Mouse (Mus musculus) ovary, postnatal 14 days (tissue): ENCODE measurements around the gene Hcrtr1.

ENCODE experiments used
- DNase-seq: peaks from one replicate; pipeline ENCODE4 v3.0.0; 2022; ENCODE audit warnings: low spot score

The Hcrtr1 gene

DNA sequence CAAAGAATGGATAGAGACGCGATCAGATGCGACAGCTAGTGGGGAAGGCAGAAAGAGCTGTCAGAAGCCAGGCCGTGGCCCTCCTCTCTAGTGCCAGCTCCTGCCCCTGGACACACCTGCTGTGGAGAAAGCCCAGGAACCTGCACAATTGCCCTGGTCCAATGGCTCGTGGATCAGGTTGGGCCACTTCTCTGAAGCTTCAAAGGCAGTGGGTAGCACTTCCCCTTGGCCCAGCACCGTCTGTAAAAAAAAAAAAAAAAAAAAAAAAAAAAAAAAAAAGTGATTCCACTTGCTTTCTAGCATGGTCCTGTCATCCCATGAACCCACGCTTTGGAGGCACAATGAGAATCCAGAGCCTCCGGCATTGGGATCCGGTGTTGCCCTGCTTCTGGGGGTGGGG is 28.7 kb upstream of the Hcrtr1 start:
- DNase-seq, result no peak

GRCm38 (mm10) chr4:130167321-130167720 is 28.2 kb upstream of the Hcrtr1 start:
- no peak for DNase-seq

- no peak for DNase-seq
Measured at GRCm38 (mm10) chr4:130166592-130166991, 27.4 kb upstream of the Hcrtr1 start.

DNA sequence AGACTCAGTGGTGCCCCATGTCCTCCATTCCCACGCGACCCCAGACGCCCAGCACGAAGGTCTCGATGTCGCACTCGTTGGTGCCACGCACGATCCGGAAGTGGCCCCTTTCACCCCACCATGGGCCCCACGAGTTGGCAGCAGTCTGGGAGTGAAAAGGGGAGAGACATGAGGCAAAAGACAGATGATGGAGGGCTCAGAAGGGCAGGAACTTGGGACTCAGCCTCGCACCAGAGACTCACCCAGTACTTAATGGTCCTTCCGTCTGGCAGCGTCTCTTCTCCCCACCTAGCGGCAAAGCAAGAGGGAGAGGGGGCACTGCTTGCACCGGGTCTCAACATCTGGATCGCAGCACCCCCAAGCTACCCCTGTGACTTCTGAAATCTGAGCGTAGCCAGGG is 26.9 kb upstream of the Hcrtr1 start:
- no peak for DNase-seq

DNA sequence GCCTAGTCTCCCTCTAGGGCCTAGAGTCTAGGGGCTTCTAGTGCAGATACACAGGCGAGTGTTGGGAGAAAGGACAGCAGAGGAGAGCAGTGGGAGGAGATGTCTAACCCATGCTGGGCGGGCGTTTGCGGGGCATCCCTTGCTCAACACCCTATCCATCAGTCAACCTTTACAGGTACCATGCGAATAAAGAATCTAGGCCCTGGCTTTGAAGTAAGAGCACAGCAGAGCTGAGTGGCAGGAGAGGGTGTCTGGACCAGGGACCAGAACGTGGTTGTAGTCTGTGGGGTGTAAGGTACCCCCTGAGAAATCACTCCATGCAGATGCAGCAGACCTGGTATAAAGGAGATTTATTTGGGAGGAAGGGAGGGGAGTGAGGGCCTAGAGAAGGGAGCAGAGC is 25.0 kb upstream of the Hcrtr1 start:
- no peak for DNase-seq

- no peak for DNase-seq
Measured at GRCm38 (mm10) chr4:130163391-130163861, 24.3 kb upstream of the Hcrtr1 start.

- no peak for DNase-seq
Measured at GRCm38 (mm10) chr4:130161349-130161748, 22.2 kb upstream of the Hcrtr1 start.

DNA sequence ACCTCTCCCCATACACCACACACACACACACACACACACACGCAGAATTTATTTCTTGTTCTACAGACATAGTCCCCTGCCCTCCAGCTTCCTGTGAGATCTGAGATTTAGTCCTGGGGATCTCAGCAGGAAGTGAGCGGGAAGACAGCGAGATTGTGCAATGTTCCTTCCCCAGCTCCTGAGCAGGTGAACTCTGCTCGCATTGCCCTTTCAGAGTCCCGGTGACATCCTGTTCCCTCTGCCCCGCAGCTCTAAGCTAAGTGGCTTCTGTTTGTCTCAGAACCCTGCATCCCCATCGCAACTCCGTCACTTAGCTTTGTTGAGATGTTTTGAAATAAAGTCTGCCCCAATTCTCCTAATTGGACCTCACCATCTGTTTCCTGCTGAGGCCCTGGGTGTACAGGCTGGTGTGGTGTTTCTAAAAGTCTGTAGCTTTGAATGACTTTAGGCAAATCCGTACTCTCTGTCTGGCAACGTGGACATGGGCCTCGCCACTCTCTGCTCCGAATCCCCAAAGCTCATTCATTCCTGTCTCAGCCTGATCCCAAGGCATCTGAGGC is 17.7 kb upstream of the Hcrtr1 start:
- no peak for DNase-seq

DNA sequence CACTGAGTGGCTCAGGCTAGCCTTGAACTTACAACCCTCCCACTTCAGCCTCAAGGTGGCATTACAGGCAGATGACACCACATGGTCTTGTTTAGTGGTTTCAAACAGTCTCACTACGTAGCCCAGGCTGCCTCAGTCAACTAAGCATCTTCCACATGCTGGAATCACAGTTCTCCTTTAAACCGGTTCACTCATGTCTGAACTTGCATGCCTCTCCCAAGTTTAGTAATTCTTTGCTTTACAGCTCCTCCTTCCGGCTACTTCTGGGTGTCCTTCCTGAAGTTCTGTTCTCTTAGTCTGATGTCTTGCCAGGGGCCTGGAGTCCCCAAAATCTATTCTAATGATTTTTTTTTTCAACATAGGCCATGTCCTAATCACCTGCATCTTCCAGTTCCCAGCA is 15.1 kb upstream of the Hcrtr1 start:
- DNase-seq, result no peak

GRCm38 (mm10) chr4:130148405-130148804 is 9.2 kb upstream of the Hcrtr1 start:
- DNase-seq, result no peak

- DNase-seq, result no peak
Measured at GRCm38 (mm10) chr4:130141786-130142185, 2.6 kb upstream of the Hcrtr1 start.

DNA sequence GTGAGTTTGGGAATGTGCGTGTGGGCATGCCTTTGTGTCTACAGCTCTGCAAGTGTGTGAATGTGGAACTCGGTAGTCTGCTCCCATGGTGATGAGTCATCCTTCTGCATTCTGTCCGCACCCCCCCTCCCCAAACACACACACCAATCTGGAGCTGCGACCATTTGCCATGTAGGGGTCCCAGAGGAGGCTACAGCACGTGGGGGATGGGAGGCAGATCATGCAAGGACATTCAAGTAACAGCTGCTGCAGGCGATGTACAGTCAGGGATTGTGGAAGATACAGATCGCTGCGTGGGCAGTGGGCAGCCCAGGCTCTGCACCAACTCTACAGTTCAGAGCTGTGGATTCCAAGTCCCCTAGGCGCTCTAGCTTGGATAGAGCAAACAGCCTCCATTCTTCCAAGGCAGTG is 1.8 kb upstream of the Hcrtr1 start:
- DNase-seq, result no peak

DNA sequence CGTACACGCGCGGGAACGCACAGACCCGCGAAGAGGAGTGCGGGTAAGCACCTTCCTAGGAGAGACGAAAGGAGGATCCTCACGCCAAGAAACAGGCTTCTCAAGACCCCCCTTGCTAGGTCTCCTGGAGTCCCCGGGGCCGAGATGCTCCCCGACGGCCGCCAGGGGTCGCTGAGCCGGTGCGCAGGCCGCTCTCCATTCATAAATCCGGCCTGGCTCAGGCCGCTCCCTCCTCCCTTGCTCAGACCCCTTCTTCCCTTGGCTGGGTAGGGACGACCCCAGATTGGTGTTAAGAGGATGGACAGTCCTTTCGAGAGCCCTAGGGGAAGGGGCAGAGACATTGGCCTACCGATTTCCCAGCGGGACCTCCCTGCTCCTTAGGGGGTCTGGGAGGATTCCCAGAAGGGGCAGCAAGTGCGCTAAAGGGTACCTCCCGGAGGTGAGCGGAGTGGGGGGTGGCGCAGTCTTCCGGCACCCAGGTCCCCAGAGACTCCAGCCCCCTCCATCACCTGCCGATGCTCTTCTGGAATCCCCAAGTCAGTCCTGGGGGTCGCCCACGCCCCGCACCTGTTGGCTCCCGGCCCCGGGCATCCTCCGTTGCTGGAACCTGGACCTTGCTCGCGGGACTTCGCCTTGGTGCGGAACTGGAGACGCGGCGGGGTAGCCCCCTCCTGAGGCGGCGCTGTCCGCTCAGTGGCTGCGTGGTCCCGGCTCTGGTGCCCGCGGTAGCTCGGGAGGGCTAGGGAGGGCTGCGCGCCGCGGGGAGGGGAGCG is 532 bp downstream of the Hcrtr1 start:
- peak; percentile 76 for DNase-seq

GRCm38 (mm10) chr4:130133399-130133798 is 5.8 kb downstream of the Hcrtr1 start:
- DNase-seq, result no peak

DNA sequence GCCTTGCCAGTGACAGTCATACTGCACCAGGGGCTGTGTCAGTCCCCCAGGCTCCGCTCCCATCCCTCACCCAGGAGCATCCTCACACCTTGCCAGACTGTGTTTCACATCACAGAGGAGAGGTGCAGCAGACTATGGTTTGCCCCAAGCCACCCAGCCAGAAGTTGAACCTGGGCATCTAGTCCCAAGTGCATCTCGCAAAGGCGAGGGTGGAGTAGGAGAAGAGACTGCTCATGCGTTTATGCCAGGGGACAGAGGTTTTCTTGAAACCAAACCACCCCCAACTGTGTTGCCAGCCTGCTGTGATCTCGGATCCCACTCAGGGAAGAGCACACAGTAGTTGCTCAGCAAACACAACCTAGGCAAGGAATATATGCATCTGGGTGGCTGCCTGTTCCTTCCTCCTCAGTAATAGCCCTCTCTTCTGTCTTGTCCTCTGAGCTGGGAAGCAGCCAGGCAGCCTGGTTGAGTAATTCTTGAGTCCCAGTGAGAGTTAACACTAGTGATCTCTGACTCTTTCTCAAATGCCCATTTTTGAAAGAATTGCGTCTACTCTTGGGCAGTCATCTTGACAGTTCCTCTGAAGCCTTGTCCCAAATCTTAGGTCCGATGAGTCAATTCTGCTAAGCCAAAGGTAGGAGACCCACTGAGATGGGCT is 7.6 kb downstream of the Hcrtr1 start:
- no peak for DNase-seq

GRCm38 (mm10) chr4:130130641-130131350 is 8.4 kb downstream of the Hcrtr1 start:
- DNase-seq, result no peak

DNA sequence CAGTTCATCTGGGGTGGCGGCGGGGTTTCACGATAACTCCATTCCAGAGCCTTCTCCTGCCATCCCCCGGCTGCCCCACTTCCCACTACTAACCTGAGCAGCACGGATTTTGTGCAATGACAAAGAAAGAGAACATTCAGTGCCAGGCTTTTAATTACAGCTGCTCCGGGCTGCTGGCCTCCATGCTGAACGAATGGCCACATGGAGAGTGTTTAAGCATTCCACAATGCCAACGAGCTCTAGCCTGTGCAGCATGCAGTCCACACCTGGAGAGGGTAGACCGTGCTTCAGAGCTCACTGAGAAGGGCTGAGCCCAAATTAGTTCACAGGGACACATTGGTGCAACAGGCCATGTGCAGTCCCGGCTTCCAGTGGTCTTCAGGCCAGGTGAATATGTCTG is 9.1 kb downstream of the Hcrtr1 start:
- no peak for DNase-seq

DNA sequence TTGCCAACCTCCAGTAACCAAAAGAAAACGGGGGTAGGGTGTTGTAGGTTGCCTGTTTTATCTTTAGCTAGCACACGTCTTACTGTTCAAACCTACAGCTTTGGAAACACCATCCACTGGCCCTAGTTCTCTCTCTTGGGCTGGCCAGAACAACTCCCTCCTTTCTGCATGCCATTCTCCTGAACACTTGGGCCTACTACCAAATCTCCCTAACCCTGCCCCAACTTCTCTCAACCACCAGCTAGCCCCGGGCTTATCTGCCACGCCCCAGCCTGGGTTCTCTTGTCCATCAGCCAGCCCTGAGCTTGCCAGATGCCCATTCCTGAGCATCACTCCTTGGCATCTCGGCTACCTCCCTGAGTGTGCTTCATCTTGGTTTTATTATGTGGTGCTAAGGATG is 10.3 kb downstream of the Hcrtr1 start:
- DNase-seq, result no peak

DNA sequence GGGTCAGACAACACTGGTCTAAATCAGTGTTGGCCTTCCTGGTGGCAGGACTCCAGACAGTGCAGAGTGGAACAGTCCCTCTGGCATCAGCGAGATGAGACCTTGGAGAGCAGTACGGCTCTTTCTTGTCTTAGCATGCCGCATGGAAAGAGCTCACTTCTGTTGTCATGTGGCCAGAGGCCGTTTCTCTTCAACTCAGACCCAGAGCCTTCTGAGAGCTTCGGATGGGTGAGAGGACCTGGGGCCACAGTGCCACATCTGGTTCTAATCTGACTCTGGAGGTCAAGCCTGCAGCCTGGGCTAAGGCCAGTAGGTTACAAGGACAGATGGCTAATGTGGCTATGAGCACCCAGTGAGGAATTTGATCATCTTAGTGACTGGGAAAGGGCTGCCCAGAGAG is 13.2 kb downstream of the Hcrtr1 start:
- DNase-seq, result no peak

DNA sequence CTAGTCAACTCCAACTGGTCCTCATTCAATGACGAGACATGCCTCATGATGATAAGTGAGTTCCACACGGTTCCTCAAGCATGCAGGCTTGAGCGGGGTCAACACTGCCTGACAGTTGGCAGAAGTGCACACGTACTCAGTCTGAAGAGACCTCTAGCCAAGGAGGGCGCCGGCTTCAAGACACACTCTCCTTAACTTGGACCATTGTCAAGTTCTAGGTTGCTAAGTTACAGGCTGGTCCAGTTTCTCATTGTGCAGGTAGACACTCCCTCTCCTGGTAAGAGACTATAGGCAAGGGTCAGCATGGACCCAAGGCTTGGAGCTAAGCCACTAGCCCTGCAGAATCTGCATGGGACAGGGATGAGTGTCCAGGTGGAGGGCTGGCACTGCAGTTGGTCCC is 14.0 kb downstream of the Hcrtr1 start:
- DNase-seq, result no peak

- no peak for DNase-seq
Measured at GRCm38 (mm10) chr4:130124110-130124509, 15.0 kb downstream of the Hcrtr1 start.

DNA sequence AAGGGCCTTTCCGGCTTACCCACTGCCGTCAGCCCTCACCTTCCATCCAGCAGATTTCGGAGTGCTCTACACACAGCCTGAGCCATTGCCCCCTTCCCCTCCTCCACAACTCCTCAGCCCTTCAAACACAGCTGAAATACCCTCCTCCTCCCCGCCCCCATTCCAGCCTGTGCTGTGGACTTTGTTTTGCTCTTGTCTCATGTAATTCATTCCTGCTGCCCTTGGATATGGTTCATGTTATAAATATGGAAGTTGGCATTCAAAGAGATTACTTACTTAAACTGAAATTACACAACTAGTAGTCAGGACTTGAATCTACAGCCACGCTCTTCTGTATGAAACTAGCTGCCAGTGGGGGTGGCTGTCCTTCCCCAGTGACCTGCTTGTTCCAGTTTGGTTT is 16.1 kb downstream of the Hcrtr1 start:
- no peak for DNase-seq

- DNase-seq, result no peak
Measured at GRCm38 (mm10) chr4:130121560-130121959, 17.6 kb downstream of the Hcrtr1 start.
